Mouse (Mus musculus) MEL (cell line): ENCODE measurements around the gene Iqcf3. TPM values are rescaled to one million over a fixed set of nuclear protein-coding genes. Genes with fewer than 3 reads are reported as not detected.

Experiments
- DNase-seq: peaks from one replicate; pipeline ENCODE4 v3.0.0; 2011; ENCODE audit warnings: low read depth, low spot score
- H3K27ac ChIP-seq: 2 replicates; pipeline ENCODE4 v1.5.1; 2012; ENCODE audit warnings: low read depth, mild to moderate bottlenecking, control low read depth, low read length, moderate library complexity; ENCODE audit not compliant: control insufficient read depth
- H3K27me3 ChIP-seq, 2 experiments: fragments of 150-350 bp in 1 of 2; sonication (generic) in 1 of 2; 2 replicates each; pipeline ENCODE4 v1.6.1; 2012; ENCODE audit warnings: low read length in 2 of 2, mild to moderate bottlenecking in 2 of 2, improper control_type of control experiment in 1 of 2, moderate library complexity in 1 of 2; ENCODE audit not compliant: insufficient read depth in 2 of 2, control insufficient read depth in 1 of 2
- H3K36me3 ChIP-seq, 2 experiments: 2 replicates each; pipeline ENCODE4 v1.6.1; 2012 to 2014; ENCODE audit warnings: low read length in 2 of 2, improper control_type of control experiment in 1 of 2, inconsistent platforms in 1 of 2, mild to moderate bottlenecking in 1 of 2; ENCODE audit not compliant: insufficient read depth in 2 of 2, control insufficient read depth in 1 of 2
- H3K4me1 ChIP-seq, 2 experiments: fragments of 150-350 bp in 1 of 2; sonication (generic) in 1 of 2; 2 replicates each; pipeline ENCODE4 v1.6.1; 2012; ENCODE audit warnings: low read length in 2 of 2, improper control_type of control experiment in 1 of 2, mild to moderate bottlenecking in 1 of 2; ENCODE audit not compliant: insufficient read depth in 2 of 2, control insufficient read depth in 1 of 2
- H3K4me3 ChIP-seq, 2 experiments: fragments of 150-350 bp in 1 of 2; sonication (generic) in 1 of 2; 2 replicates each; pipeline ENCODE4 v1.5.1; 2012; ENCODE audit warnings: low read depth in 2 of 2, low read length in 2 of 2, mild to moderate bottlenecking in 2 of 2, moderate library complexity in 2 of 2, control low read depth in 1 of 2, improper control_type of control experiment in 1 of 2; ENCODE audit not compliant: control insufficient read depth in 1 of 2, insufficient read depth in 1 of 2
- H3K79me2 ChIP-seq: 2 replicates; pipeline ENCODE4 v1.6.1; 2012; ENCODE audit warnings: mild to moderate bottlenecking, low read length, moderate library complexity; ENCODE audit not compliant: control insufficient read depth, poor library complexity, insufficient read depth
- H3K9ac ChIP-seq: 2 replicates; pipeline ENCODE4 v1.6.1; 2012; ENCODE audit warnings: low read depth, mild to moderate bottlenecking, control low read depth, low read length, moderate library complexity; ENCODE audit not compliant: control insufficient read depth, poor library complexity, severe bottlenecking
- H3K9me3 ChIP-seq: fragments of 150-350 bp; sonication (generic); replicated peaks from 2 replicates; pipeline ENCODE4 v1.6.1; 2012; ENCODE audit warnings: mild to moderate bottlenecking, low read length, improper control_type of control experiment, moderate library complexity; ENCODE audit not compliant: insufficient read depth
- CHD1 ChIP-seq: IDR thresholded peaks from 2 replicates; pipeline ENCODE4 v1.6.1; 2012; ENCODE audit warnings: low read depth, mild to moderate bottlenecking, inconsistent platforms, low read length, improper control_type of control experiment
- CHD2 ChIP-seq: IDR thresholded peaks from 2 replicates; pipeline ENCODE4 v1.6.1; 2011; ENCODE audit warnings: low read length, improper control_type of control experiment
- ELF1 ChIP-seq: IDR thresholded peaks from 2 replicates; pipeline ENCODE4 v1.6.1; 2014; ENCODE audit warnings: low read depth, mild to moderate bottlenecking, inconsistent platforms, low read length, improper control_type of control experiment, moderate library complexity
- EP300 ChIP-seq, 2 experiments: IDR thresholded peaks; 2 replicates each; pipeline ENCODE4 v1.6.1; 2011; ENCODE audit warnings: improper control_type of control experiment in 2 of 2, low read length in 2 of 2, low read depth in 1 of 2, mild to moderate bottlenecking in 1 of 2
- ETS1 ChIP-seq: IDR thresholded peaks from 2 replicates; pipeline ENCODE4 v1.6.1; 2012; ENCODE audit warnings: low read depth, mild to moderate bottlenecking, inconsistent platforms, low read length, improper control_type of control experiment, moderate library complexity
- GABPA ChIP-seq: IDR thresholded peaks from 2 replicates; pipeline ENCODE4 v1.6.1; 2012; ENCODE audit warnings: low read depth, mild to moderate bottlenecking, inconsistent platforms, low read length, improper control_type of control experiment, moderate library complexity
- JUND ChIP-seq: IDR thresholded peaks from 2 replicates; pipeline ENCODE4 v1.6.1; 2011; ENCODE audit warnings: low read depth, mild to moderate bottlenecking, improper control_type of control experiment, low read length
- KAT2A ChIP-seq: conservative IDR thresholded peaks from 2 replicates; pipeline ENCODE4 v1.6.1; 2012; ENCODE audit warnings: low read depth, low read length, improper control_type of control experiment, inconsistent platforms
- MAX ChIP-seq: IDR thresholded peaks from 2 replicates; pipeline ENCODE4 v1.6.1; 2011; ENCODE audit warnings: low read length, improper control_type of control experiment
- MYB ChIP-seq: IDR thresholded peaks from 2 replicates; pipeline ENCODE4 v1.6.1; 2011; ENCODE audit warnings: mild to moderate bottlenecking, low read depth, low read length, improper control_type of control experiment
- NELFE ChIP-seq: IDR thresholded peaks from 2 replicates; pipeline ENCODE4 v1.6.1; 2011; ENCODE audit warnings: low read depth, low read length, improper control_type of control experiment
- RCOR1 ChIP-seq: IDR thresholded peaks from 2 replicates; pipeline ENCODE4 v1.6.1; 2012; ENCODE audit warnings: low read depth, mild to moderate bottlenecking, inconsistent platforms, low read length, improper control_type of control experiment
- SIN3A ChIP-seq: IDR thresholded peaks from 2 replicates; pipeline ENCODE4 v1.6.1; 2012; ENCODE audit warnings: low read length, improper control_type of control experiment, inconsistent platforms
- SMC3 ChIP-seq: IDR thresholded peaks from 2 replicates; pipeline ENCODE4 v1.6.1; 2011; ENCODE audit warnings: low read depth, low read length, improper control_type of control experiment
- TBP ChIP-seq: IDR thresholded peaks from 2 replicates; pipeline ENCODE4 v1.8.0; 2011; ENCODE audit warnings: low read depth, low read length, improper control_type of control experiment
- USF1 ChIP-seq: IDR thresholded peaks from 2 replicates; pipeline ENCODE4 v1.6.1; 2014; ENCODE audit warnings: low read depth, mild to moderate bottlenecking, inconsistent platforms, low read length, improper control_type of control experiment, moderate library complexity
- USF2 ChIP-seq, 2 experiments: IDR thresholded peaks; 2 replicates each; pipeline ENCODE4 v1.6.1; 2011 to 2012; ENCODE audit warnings: improper control_type of control experiment in 2 of 2, low read length in 2 of 2, borderline replicate concordance in 1 of 2, inconsistent platforms in 1 of 2, low read depth in 1 of 2, mild to moderate bottlenecking in 1 of 2; ENCODE audit not compliant: insufficient read depth in 1 of 2
- ZC3H11A ChIP-seq: IDR thresholded peaks from 2 replicates; pipeline ENCODE4 v1.6.1; 2012; ENCODE audit warnings: low read depth, mild to moderate bottlenecking, inconsistent platforms, low read length, improper control_type of control experiment
- ZKSCAN1 ChIP-seq: IDR thresholded peaks from 2 replicates; pipeline ENCODE4 v1.6.1; 2012; ENCODE audit warnings: low read depth, mild to moderate bottlenecking, inconsistent platforms, low read length, improper control_type of control experiment, moderate library complexity
- ZMIZ1 ChIP-seq: IDR thresholded peaks from 2 replicates; pipeline ENCODE4 v1.6.1; 2012; ENCODE audit warnings: low read depth, mild to moderate bottlenecking, inconsistent platforms, low read length, improper control_type of control experiment, moderate library complexity
- polyA plus RNA-seq, 2 experiments: library from polyadenylated mRNA; stranded (reverse) in 1 of 2; unstranded in 1 of 2; fragments of >175 nt in 1 of 2; fragments of >200 nt in 1 of 2; gene quantifications; 2 replicates each; pipeline versions ENCODE4 v1.2.1 to v1.2.4; 2012; ENCODE audit warnings: low replicate concordance in 2 of 2, low read depth in 1 of 2; ENCODE audit not compliant: insufficient read length in 2 of 2, insufficient read depth in 1 of 2, missing spikeins in 1 of 2
- total RNA-seq: library from RNA; depleted of rRNA; stranded (reverse); fragments of 300-350 nt; gene quantifications from 2 replicates; pipeline ENCODE4 v1.2.3, GENCODE M21; 2012

Iqcf3 gene
- total and polyA plus RNA-seq, 3 experiments: not detected

DNA sequence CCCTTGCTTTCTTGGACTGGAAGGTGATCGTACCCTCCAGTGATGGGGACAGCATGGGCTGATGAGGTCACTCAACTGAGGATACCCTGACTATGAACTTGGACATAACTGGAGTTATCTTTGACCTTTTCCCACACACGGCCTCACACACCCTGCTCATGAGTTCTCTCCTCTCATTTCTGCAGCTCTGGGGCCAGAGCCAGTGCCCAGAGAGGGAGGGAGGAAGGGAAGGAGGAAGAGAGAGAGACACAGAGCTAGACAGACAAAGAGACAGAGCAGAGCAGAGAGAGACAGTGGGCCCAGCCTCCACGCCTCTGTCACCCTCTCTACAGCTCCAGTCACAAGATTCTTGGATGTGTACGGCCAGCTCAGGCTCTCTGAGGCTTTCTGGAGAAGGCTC lies 89.1 kb downstream of the Iqcf3 start:
- Histone ChIP-seq H3K4me3 (no peak overlapping the region), H3K9me3 (no peaks in the 10 kb centered on the region), H3K27me3 (no peaks in the 10 kb centered on the region), H3K36me3 (no peaks in the 10 kb centered on the region; a peak in 1 of 4 replicates), H3K79me2 (peaks cover 2% of the 10 kb centered on the region), H3K9ac (no peak overlapping the region), H3K27ac (no peak overlapping the region), H3K4me1 (peaks cover 0 to 10% of the 10 kb centered on the region in 2 experiments; a peak in 3 of 4 replicates)
- no peak for TF ChIP-seq CHD1
- TF ChIP-seq USF2 (IDR thresholded peaks at IDR 0.05; ENCODE audit: borderline replicate concordance in 1 of 2, insufficient read depth in 1 of 2, low read depth in 1 of 2, low read length in 2 of 2): no peak
- TF ChIP-seq MAX: no peak
- TF ChIP-seq CHD2: no peak
- no peak for TF ChIP-seq TBP
- no peak for TF ChIP-seq ZMIZ1
- TF ChIP-seq ZC3H11A: no peak
- TF ChIP-seq ZKSCAN1: no peak
- TF ChIP-seq MYB: no peak
- TF ChIP-seq SMC3: no peak
- DNase-seq: no peak

DNA sequence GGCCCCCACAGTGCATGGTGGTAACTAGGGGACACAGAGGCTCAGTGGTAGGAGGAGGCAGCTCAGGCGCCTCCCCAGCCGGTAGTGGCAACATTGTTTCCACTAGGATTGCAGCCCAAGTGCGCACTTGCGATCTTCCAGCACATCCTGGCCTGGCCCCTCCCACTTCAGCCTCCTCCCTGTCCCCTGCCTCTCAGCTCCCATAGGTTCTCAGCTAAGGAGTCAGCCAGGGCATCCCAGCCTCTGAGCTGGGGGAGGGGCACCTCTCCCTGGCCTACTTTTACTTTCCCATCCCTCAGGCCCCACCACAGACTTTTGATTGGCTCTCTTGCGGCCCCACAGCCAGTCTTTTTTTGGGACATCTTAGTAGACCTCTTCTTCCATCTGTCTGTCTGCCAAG lies 89.5 kb downstream of the Iqcf3 start:
- H3K36me3 ChIP-seq: no peaks in the 10 kb centered on the region; a peak in 1 of 4 replicates
- H3K4me1 ChIP-seq: peaks cover 0 to 10% of the 10 kb centered on the region in 2 experiments; a peak in 3 of 4 replicates
- no peak overlapping the region for H3K27ac ChIP-seq
- H3K9me3 ChIP-seq: no peaks in the 10 kb centered on the region
- TF ChIP-seq MAX: no peak
- TF ChIP-seq EP300 (IDR thresholded peaks at IDR 0.05; ENCODE audit: low read depth in 1 of 2, low read length in 2 of 2): no peak
- TF ChIP-seq USF2 (IDR thresholded peaks at IDR 0.05; ENCODE audit: borderline replicate concordance in 1 of 2, insufficient read depth in 1 of 2, low read depth in 1 of 2, low read length in 2 of 2): no peak
- no peak for TF ChIP-seq ELF1
- no peak for TF ChIP-seq KAT2A
- no peak for TF ChIP-seq CHD1
- TF ChIP-seq SIN3A: no peak
- TF ChIP-seq NELFE: no peak
- TF ChIP-seq TBP: no peak
- TF ChIP-seq GABPA: no peak
- TF ChIP-seq ETS1: no peak
- TF ChIP-seq RCOR1: no peak
- no peak for TF ChIP-seq USF1
- TF ChIP-seq JUND: no peak
- TF ChIP-seq, all 39 proteins: peak for 0
- Histone ChIP-seq H3K27me3 (no peaks in the 10 kb centered on the region), H3K79me2 (no peaks in the 10 kb centered on the region), H3K4me3 (no peak overlapping the region), H3K9ac (no peak overlapping the region)
- DNase-seq: no peak
